Mouse (Mus musculus): ENCODE data around the gene Tmem234. TPM values are rescaled to one million over a fixed set of nuclear protein-coding genes. Genes with fewer than 3 reads are reported as not detected.
A peak's percentile ranks its signal among the peaks of the same experiment; 100 is the strongest.
"Not testable (repeated sequence)": the region's sequence is repeated elsewhere in the genome, so short reads cannot be mapped to it uniquely, and the experiment has no call there.

The Tmem234 gene
- polyA plus RNA-seq (2015; fragmentation: Nextera tagmentation; extraction: Ambion mirVana): 198 and 199 TPM in 2 replicates

DNA sequence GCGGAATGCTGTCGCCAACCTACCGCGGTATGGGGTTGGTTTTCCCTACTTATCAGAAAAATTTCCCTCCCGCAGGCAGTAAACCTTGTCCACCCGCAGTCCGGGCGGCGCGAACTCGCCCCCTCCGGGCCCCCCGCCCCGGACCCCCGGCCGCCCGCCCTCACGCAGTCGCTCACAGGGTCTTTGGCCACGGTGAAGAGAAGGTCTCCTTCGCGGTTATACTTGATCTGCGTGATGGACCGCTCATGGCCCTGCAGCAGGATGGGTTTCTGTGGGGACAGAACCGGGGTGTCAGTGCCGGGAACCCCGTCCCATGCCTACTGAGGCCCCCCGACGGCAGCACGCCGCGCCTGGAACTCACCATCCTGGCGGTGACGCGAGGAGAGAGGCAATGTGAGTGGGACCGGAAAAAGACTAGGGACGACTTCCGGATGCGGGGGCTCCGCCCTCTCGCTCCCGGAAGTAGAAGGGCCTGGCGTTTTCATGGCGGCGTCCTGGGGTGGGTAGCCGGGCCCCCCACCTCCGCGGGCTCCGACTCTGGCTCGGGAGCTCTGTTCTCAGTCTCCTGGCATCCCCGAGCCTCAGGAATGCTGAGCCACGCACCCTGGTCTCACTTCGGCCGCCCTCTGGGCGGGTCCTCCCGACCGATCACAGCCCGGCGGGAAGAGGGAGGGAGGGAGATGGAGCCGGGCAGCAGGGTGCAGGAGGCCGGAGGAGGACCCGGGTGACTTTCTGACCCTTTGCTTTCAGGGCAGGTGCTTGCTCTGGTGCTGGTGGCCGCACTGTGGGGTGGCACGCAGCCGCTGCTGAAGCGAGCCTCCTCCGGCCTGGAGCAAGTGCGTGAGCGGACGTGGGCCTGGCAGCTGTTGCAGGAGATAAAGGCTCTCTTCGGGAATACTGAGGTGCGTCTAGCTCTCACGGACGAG lies at the start of gene Tmem234, which contains the start of gene Eif3i:
TSS of gene Tmem234 (plus strand) at position 436 of the 926 bp plus-strand sequence.
TSS of gene Eif3i (minus strand) at position 416 of the 926 bp plus-strand sequence.
- H3K4me2 ChIP-seq: peak within 1 kb of the TSS; percentile 88
- peaks cover 35% of the 10 kb centered on the region for H3K4me1 ChIP-seq
- H3K9me3 ChIP-seq (replicated peaks): no peaks in the 10 kb centered on the region
- peak within 1 kb of the TSS; percentile 83 for H3K27ac ChIP-seq (replicated peaks)
- H3K9ac ChIP-seq (replicated peaks): peak within 1 kb of the TSS; percentile 98
- peaks cover 29% of the 10 kb centered on the region for H3K36me3 ChIP-seq
- no peaks in the 10 kb centered on the region for H3K27me3 ChIP-seq (replicated peaks)
- ATAC-seq (ENCODE audit: low FRiP score): peak; percentile 92
- peak within 1 kb of the TSS; percentile 98 for H3K4me3 ChIP-seq (replicated peaks)
- WGBS: under 1% methylated on average over 74 of the region's 74 CpGs

DNA sequence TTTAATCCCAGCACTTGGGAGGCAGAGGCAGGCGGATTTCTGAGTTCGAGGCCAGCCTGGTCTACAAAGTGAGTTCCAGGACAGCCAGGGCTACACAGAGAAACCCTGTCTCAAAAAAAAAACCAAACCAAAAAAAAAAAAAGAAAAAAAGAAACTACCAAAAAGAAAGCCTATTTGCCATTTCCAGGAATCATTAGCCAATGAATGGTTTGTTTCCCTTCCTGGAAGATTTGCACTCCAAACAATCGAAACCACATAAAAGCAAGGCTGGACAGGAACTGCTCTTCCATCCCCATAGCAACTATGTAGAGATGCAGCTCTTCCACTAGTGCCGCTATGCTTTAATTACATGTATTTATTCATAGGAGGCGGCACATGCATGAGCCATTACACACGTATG lies 46.0 kb upstream of the Tmem234 start:
- H3K36me3 ChIP-seq; H3K27ac ChIP-seq (replicated peaks); H3K27me3 ChIP-seq (replicated peaks); H3K9ac ChIP-seq (replicated peaks); H3K9me3 ChIP-seq (replicated peaks); ATAC-seq (ENCODE audit: low FRiP score): not testable (repeated sequence)
- peak overlapping the region; percentile 94 for H3K4me2 ChIP-seq
- H3K4me1 ChIP-seq: peaks cover 20% of the 10 kb centered on the region
- WGBS: 57% methylated on average over 6 of the region's 6 CpGs
- H3K4me3 ChIP-seq (replicated peaks): peak overlapping the region; percentile 50; the same call in 1 of the 2 replicates

DNA sequence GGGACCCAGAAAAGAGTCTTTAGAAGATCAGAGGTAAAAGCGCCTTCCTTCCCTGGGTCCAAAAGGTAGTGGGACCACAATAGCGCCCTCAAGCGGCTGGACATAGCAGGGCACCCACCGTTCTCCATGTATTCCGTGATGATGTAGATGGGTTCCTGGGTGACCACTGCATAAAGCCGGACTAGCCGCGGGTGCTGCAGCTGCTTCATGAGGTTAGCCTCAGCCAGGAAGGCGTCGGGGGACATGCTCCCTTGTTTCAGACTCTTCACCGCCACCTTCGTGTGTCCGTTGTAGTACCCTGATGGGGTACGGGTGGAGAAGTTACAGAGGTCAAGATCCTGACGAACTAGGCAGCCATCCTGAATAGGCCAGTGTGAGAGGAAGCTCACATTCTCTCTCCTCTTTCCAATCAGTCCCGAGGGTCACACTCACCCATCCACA lies 45.0 kb upstream of the Tmem234 start:
- peaks cover 20% of the 10 kb centered on the region for H3K4me1 ChIP-seq
- peak; percentile 18 for ATAC-seq (ENCODE audit: low FRiP score)
- no peaks in the 10 kb centered on the region for H3K36me3 ChIP-seq
- no peaks in the 10 kb centered on the region for H3K27me3 ChIP-seq (replicated peaks)
- H3K4me2 ChIP-seq: peak overlapping the region; percentile 94
- H3K27ac ChIP-seq (replicated peaks): peak overlapping the region; percentile 84
- H3K9ac ChIP-seq (replicated peaks): peak overlapping the region; percentile 55
- 3% methylated on average over 16 of the region's 16 CpGs for WGBS
- H3K9me3 ChIP-seq (replicated peaks): no peaks in the 10 kb centered on the region
- peak overlapping the region; percentile 50 for H3K4me3 ChIP-seq (replicated peaks)

DNA sequence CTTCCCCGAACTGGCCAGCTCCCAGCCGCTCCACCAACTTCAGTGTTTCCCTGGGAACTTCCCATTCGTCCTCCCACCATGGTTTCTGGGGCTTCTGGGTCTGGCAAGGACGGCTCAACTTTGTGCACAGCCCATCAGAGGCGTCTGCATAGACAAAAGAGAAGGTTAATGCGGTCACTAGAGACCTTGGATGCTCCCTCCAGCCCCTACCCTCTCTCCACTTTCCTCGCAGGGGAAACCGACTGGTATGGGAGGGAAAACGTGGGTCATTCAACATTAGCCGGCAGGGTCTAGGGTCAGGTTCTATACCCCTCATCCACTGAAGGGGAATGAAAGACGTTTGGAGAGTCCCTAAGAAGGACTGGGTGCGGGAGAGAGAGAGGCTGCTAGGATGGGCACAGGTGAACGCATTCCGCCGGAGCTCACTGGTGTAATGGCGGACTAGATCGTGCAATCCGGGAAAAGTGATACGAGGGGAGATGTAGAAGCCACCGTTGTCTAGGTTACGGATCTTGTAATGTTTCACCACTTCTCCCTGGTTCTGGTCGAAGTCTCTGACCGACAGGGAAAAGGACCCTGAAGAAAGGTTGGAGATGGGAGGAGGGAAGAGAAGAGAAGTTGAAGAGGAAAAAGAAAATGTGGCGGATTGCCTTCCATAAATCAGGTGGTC lies 44.5 kb upstream of the Tmem234 start:
- Histone ChIP-seq H3K4me2 (peak overlapping the region; percentile 94), H3K27ac (replicated peaks) (peak overlapping the region; percentile 84), H3K4me3 (replicated peaks) (peak overlapping the region; percentile 50), H3K4me1 (peaks cover 20% of the 10 kb centered on the region), H3K9me3 (replicated peaks) (no peaks in the 10 kb centered on the region), H3K9ac (replicated peaks) (peak overlapping the region; percentile 55), H3K36me3 (no peaks in the 10 kb centered on the region), H3K27me3 (replicated peaks) (no peaks in the 10 kb centered on the region)
- under 1% methylated on average over 24 of the region's 24 CpGs for WGBS
- peak; percentile 84 for ATAC-seq (ENCODE audit: low FRiP score)

DNA sequence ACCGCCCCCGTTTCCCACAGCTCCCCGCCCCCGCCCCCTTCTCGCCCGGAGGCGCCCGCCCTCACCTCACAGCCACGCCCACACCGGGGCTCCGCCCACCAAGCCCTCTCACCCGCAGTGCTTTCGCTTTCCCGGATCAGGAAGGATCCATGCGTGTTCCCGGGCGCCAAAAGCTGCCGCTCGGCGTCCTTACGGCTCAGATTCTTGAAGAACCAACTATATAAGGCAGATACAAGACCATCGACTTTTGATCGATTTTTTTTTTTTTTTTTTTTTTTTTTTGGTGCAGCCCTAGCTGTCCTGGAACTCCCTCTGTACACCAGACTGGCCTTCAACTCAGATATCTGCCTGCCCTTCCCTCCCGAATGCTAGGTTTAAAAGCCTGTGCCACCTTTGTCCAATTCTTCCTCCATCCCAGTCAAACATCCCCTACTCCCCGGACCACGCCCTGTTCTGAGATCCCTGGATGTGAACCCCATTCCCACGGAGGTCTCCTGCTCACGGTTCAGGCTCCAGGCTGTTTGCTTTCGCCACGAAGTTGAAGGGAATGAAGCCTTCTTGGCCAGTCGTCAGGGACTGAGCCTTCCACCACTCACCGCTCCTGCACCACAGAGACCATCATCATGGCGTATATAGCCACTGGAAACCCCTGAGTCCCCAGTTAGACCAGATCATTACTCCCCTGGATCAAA lies 43.8 kb upstream of the Tmem234 start:
- Histone ChIP-seq H3K36me3 (no peaks in the 10 kb centered on the region), H3K4me3 (replicated peaks) (peak overlapping the region; percentile 50), H3K27me3 (replicated peaks) (no peaks in the 10 kb centered on the region), H3K4me2 (peak overlapping the region; percentile 94), H3K27ac (replicated peaks) (peak overlapping the region; percentile 84), H3K9ac (replicated peaks) (peak overlapping the region; percentile 55), H3K4me1 (peaks cover 20% of the 10 kb centered on the region), H3K9me3 (replicated peaks) (no peaks in the 10 kb centered on the region)
- ATAC-seq (ENCODE audit: low FRiP score): peak; percentile 85
- WGBS: 8% methylated on average over 32 of the region's 33 CpGs

DNA sequence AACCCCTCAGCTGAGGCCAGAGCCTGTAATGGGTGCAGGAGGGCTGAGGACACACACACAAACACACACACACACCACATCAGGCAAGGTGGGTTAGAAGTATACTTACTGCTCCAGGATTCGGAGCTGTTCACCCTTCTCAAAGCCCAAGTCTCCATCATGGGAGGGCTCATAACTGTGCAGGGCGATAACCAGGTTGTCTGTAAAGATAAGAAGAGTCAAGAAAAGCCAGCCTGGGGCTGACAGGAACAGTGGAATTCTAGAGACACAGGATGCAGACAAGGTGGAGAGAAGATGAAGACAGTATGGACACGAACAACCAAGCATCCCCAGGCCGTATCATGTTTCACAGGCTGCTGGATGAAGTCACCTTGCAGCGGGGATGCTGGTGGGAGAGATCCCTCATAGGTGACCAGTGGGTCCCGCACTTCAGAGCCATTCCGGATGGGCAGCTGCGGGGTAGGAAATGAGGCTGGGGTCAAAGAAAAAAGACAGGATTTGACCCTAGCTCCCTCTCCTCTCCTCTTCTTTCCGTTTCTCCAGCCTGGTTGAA lies 43.1 kb upstream of the Tmem234 start:
- Histone ChIP-seq H3K27ac (replicated peaks) (peak overlapping the region; percentile 84), H3K4me1 (peaks cover 20% of the 10 kb centered on the region), H3K27me3 (replicated peaks) (no peaks in the 10 kb centered on the region), H3K9me3 (replicated peaks) (no peaks in the 10 kb centered on the region), H3K4me2 (peak overlapping the region; percentile 94), H3K4me3 (replicated peaks) (no peak overlapping the region), H3K9ac (replicated peaks) (no peak overlapping the region), H3K36me3 (no peaks in the 10 kb centered on the region)
- ATAC-seq (ENCODE audit: low FRiP score): no peak
- 84% methylated on average over 9 of the region's 9 CpGs for WGBS

DNA sequence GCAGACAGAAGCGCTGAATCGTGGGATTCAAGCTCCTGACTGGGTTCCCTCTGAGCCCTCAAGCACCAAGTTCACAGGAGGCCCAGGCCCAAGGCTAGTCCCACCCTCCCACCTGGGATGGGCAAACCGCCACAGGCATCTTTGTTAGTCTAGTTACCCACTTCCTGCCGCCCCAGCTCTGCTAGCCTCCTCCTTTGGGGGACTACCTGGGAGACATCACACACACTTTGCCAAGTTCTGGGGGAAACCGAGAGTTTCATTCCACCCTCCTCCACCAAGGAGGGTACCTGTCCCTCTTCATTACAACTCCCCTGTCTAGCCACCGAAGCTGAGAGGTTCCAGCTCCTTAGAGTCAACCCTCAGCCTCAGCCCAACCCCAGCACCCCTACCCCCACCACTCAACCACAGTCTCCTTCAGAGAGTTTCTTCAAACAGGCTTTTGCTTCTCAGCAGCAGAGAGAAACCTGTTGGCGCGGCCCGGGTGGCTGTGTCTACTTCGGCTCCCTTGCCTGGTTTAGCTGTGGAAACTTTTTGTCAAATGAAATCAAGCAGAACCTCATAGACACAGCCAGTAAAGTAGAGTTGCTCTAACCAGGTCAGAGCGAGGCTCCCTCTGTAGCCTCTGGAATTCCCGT lies 42.0 kb upstream of the Tmem234 start:
- H3K4me1 ChIP-seq: peaks cover 20% of the 10 kb centered on the region
- no peak overlapping the region for H3K27ac ChIP-seq (replicated peaks)
- no peak overlapping the region for H3K4me3 ChIP-seq (replicated peaks)
- ATAC-seq (ENCODE audit: low FRiP score): no peak
- H3K9ac ChIP-seq (replicated peaks): no peak overlapping the region
- no peaks in the 10 kb centered on the region for H3K27me3 ChIP-seq (replicated peaks)
- no peaks in the 10 kb centered on the region for H3K36me3 ChIP-seq
- 88% methylated on average over 12 of the region's 12 CpGs for WGBS
- H3K4me2 ChIP-seq: no peak overlapping the region
- H3K9me3 ChIP-seq (replicated peaks): no peaks in the 10 kb centered on the region

DNA sequence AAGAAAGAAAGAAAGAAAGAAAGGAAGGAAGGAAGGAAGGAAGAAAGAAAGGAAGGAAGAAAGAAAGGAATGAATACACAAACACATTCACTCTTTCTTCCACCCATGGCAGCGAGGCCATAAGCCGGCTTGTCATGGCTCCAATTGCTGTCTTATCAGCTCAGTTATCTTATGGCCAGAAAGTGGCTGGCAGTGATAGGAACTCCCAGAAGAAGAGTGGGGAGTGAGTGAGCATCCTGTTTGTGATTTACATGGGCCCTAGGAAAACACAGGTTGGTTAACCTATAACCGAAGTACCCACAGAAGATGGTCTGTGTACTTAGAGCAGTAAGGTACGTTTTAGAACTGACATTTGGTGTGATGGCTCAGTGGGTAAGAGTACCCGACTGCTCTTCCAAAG lies 39.3 kb upstream of the Tmem234 start:
- Histone ChIP-seq H3K4me3 (replicated peaks) (no peak overlapping the region), H3K4me1 (peaks cover 4% of the 10 kb centered on the region; the same call in 1 of the 2 replicates), H3K4me2 (no peak overlapping the region), H3K9me3 (replicated peaks) (no peaks in the 10 kb centered on the region), H3K36me3 (no peaks in the 10 kb centered on the region), H3K27ac (replicated peaks) (no peak overlapping the region), H3K9ac (replicated peaks) (no peak overlapping the region), H3K27me3 (replicated peaks) (no peaks in the 10 kb centered on the region)
- 92% methylated on average over 5 of the region's 5 CpGs for WGBS
- ATAC-seq (ENCODE audit: low FRiP score): no peak

DNA sequence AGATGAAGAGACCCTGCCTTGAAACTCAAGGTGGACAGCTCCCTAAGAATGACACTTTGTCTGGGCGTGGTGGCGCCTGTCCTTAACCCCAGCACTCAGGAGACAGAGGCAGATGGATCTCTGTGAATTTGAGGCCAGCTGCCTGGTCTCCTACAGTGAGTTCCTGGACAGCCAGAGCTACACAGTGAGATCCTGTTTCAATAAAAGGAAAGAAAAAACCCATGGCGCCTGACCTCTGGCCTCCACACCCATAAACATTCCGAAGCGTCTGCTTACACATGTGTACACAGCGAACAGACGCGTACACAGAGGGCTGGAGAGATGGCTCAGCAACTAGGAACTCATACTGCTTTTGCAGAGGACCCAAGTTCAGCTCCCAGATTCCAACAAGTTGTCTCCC lies 36.8 kb upstream of the Tmem234 start:
- ATAC-seq (ENCODE audit: low FRiP score): no peak
- H3K27me3 ChIP-seq (replicated peaks): no peaks in the 10 kb centered on the region
- H3K4me2 ChIP-seq: no peak overlapping the region
- no peaks in the 10 kb centered on the region for H3K4me1 ChIP-seq
- H3K36me3 ChIP-seq: no peaks in the 10 kb centered on the region
- no peak overlapping the region for H3K9ac ChIP-seq (replicated peaks)
- H3K4me3 ChIP-seq (replicated peaks): no peak overlapping the region
- no peaks in the 10 kb centered on the region for H3K9me3 ChIP-seq (replicated peaks)
- H3K27ac ChIP-seq (replicated peaks): no peak overlapping the region
- WGBS: 37% methylated on average over 8 of the region's 8 CpGs

DNA sequence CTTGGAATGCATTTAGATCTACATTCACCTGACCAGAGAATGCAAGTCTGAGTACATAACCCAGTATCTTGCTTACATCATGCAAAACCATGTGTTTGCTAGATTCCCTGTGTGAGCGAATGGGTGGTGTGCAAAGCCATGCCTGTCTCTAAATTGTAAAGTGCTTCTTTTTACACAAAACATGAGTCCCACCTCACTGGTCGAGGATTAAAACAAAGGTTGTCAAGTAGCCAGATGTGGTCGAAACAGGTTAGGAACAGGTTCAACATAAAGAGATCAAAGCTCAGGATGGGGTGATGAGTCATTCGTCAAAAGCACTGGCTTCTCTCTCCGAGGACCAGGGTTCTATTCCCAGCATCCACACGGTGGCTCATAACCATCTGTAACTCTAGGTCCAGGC lies 35.3 kb upstream of the Tmem234 start:
- Histone ChIP-seq H3K9me3 (replicated peaks) (no peaks in the 10 kb centered on the region), H3K9ac (replicated peaks) (no peak overlapping the region), H3K4me2 (no peak overlapping the region), H3K4me3 (replicated peaks) (no peak overlapping the region), H3K36me3 (no peaks in the 10 kb centered on the region), H3K4me1 (no peaks in the 10 kb centered on the region), H3K27me3 (replicated peaks) (no peaks in the 10 kb centered on the region), H3K27ac (replicated peaks) (no peak overlapping the region)
- ATAC-seq (ENCODE audit: low FRiP score): no peak
- 90% methylated on average over 6 of the region's 6 CpGs for WGBS

DNA sequence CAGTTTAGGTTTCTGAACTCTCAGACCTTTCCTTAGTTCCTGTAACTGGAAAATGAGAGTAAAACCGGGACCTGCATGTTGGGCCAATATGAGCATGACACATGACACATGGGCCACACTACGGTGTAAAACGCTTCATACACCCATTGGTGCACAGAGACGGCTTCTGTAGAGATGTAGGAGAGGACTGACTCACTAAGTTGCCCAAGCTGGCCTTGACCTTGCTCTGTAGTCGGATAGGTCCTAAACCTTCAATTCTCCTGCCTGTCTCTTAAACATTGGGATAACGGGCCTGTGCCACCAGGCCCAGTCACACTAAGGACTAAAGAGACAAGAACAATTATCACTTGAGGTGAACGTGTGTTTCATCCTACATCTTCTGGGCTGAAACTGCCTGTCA lies 32.1 kb upstream of the Tmem234 start:
- no peaks in the 10 kb centered on the region for H3K9me3 ChIP-seq (replicated peaks)
- no peak overlapping the region for H3K9ac ChIP-seq (replicated peaks)
- H3K4me2 ChIP-seq: no peak overlapping the region
- no peaks in the 10 kb centered on the region for H3K36me3 ChIP-seq
- ATAC-seq (ENCODE audit: low FRiP score): no peak
- H3K4me1 ChIP-seq: no peaks in the 10 kb centered on the region
- no peaks in the 10 kb centered on the region for H3K27me3 ChIP-seq (replicated peaks)
- 95% methylated on average over 7 of the region's 7 CpGs for WGBS
- no peak overlapping the region for H3K27ac ChIP-seq (replicated peaks)
- H3K4me3 ChIP-seq (replicated peaks): no peak overlapping the region
